Comparison of ENCODE assay signal across 7 mouse cellular contexts in genomic region chr7:6283451-6284075, GRCm38 (mm10). TPM values are rescaled to one million over a fixed set of nuclear protein-coding genes. Genes with fewer than 3 reads are reported as not detected.
DNase-seq lines count a peak whose midpoint lies in the region; ATAC-seq and TF ChIP-seq lines count a peak whose summit lies in the region.

No protein-coding gene starts in this region.

- peak; percentile 73 for DNase-seq in adrenal gland, adult 8-10 months
- peak; percentile 84 for DNase-seq in embryo, embryonic 11.5 days (ENCODE audit: low read depth, low spot score)
- peak; percentile 26 to 79 for DNase-seq in gastrocnemius, postnatal 4 days (ENCODE audit: low spot score in 2 of 2)
- DNase-seq in left cerebral cortex, postnatal 4 days, result peak; percentile 78

- TF ChIP-seq CTCF in intestine, postnatal 0 days (IDR thresholded peaks at IDR 0.05; ENCODE audit: low read depth), result peak; percentile 72
- TF ChIP-seq CTCF in small intestine, adult 2 months (IDR thresholded peaks at IDR 0.05; ENCODE audit: extremely low read depth, insufficient read length, insufficient replicate concordance, low read depth, low read length), result peak; percentile 60; the same call in 1 of the 2 replicates

- peak overlapping the region; percentile 79 for H3K4me2 ChIP-seq in intestine, postnatal 0 days (replicated peaks; ENCODE audit: low read depth)
- H3K4me2 ChIP-seq in midbrain, embryonic 12.5 days (replicated peaks), result peak overlapping the region; percentile 52

- peak overlapping the region; percentile 42; the same call in 1 of the 2 replicates for H3K9ac ChIP-seq in intestine, postnatal 0 days (ENCODE audit: low read depth, low read length)
- peak overlapping the region; percentile 43; the same call in 1 of the 2 replicates for H3K9ac ChIP-seq in midbrain, embryonic 12.5 days (replicated peaks)

- ATAC-seq in intestine, postnatal 0 days, result peak; percentile 71
- peak; percentile 57 for ATAC-seq in midbrain, embryonic 12.5 days (ENCODE audit: low FRiP score, low read depth)

- H3K4me1 ChIP-seq in intestine, postnatal 0 days (replicated peaks; ENCODE audit: control insufficient read depth, insufficient read depth, low read length), result no peaks in the 10 kb centered on the region
- H3K4me1 ChIP-seq in midbrain, embryonic 12.5 days, result peaks cover 14% of the 10 kb centered on the region
- peaks cover 3% of the 10 kb centered on the region; the same call in 1 of the 2 replicates for H3K4me1 ChIP-seq in small intestine, adult 2 months (ENCODE audit: control insufficient read depth, insufficient read depth, insufficient read length, low read length)

- WGBS in intestine, postnatal 0 days, result 1% methylated on average over 23 of the region's 23 CpGs
- WGBS in midbrain, embryonic 12.5 days, result under 1% methylated on average over 23 of the region's 23 CpGs
- 1% methylated on average over 23 of the region's 23 CpGs for WGBS in small intestine, adult 2 months

- TF ChIP-seq POLR2A in small intestine, adult 2 months (IDR thresholded peaks at IDR 0.05; ENCODE audit: low read depth, low read length), result peak; percentile 36; the same call in 1 of the 2 replicates

- H3K36me3 ChIP-seq in intestine, postnatal 0 days (ENCODE audit: control insufficient read depth, insufficient read depth), result no peaks in the 10 kb centered on the region
- no peaks in the 10 kb centered on the region for H3K36me3 ChIP-seq in midbrain, embryonic 12.5 days
- no peaks in the 10 kb centered on the region for H3K36me3 ChIP-seq in small intestine, adult 2 months (ENCODE audit: control insufficient read depth, insufficient read depth, low read length)

- peak overlapping the region; percentile 75 for H3K27ac ChIP-seq in intestine, postnatal 0 days (ENCODE audit: low read depth, low read length)
- H3K27ac ChIP-seq in midbrain, embryonic 12.5 days (replicated peaks), result peak overlapping the region; percentile 85
- H3K27ac ChIP-seq in small intestine, adult 2 months (ENCODE audit: insufficient read depth, low read depth, low read length), result peak overlapping the region; percentile 62

- no peaks in the 10 kb centered on the region for H3K9me3 ChIP-seq in intestine, postnatal 0 days (ENCODE audit: control insufficient read depth)
- no peaks in the 10 kb centered on the region for H3K9me3 ChIP-seq in midbrain, embryonic 12.5 days

- H3K4me3 ChIP-seq in intestine, postnatal 0 days (ENCODE audit: low read depth, low read length), result peak overlapping the region; percentile 60
- H3K4me3 ChIP-seq in midbrain, embryonic 12.5 days, result peak overlapping the region; percentile 52
- peak overlapping the region; percentile 91 for H3K4me3 ChIP-seq in small intestine, adult 2 months (ENCODE audit: low read depth, low read length)

- intact Hi-C loops in left cerebral cortex, postnatal 4 days (cut with DNase I), result loop anchor here (5.0 kb wide), 1 partner anchor 156 kb away; no protein-coding TSS in a partner anchor

- no peaks in the 10 kb centered on the region for H3K27me3 ChIP-seq in intestine, postnatal 0 days (replicated peaks; ENCODE audit: control insufficient read depth, insufficient read depth, low read length)
- H3K27me3 ChIP-seq in midbrain, embryonic 12.5 days, result no peaks in the 10 kb centered on the region
- no peaks in the 10 kb centered on the region for H3K27me3 ChIP-seq in small intestine, adult 2 months (ENCODE audit: control insufficient read depth, insufficient read depth, low read length)

RNA-seq across cellular contexts. Expression of gene Zfp667, which starts 2.8 kb away (rescaled TPM):
- total RNA-seq in adrenal gland, adult 8-10 months (2022), result 10 to 100 TPM; 10.0 to 15.3 (median 11.3) TPM
- 1 to 10 TPM; 5.2 to 5.9 TPM for total RNA-seq in gastrocnemius, postnatal 4 days (2021)
- polyA plus RNA-seq in intestine, postnatal 0 days (2015; fragmentation: Nextera tagmentation; extraction: Ambion mirVana), result 2.1 and 2.4 TPM in 2 replicates
- 10 to 100 TPM; 10.1 to 12.2 TPM for total RNA-seq in left cerebral cortex, postnatal 4 days (2021)
- polyA plus RNA-seq in midbrain, embryonic 12.5 days (2016; fragmentation: Nextera tagmentation; extraction: Ambion mirVana), result 11.4 and 14.2 TPM in 2 replicates
- polyA plus RNA-seq in small intestine, adult 2 months (2012; rRNA removed), result 0.10 TPM in 2 replicates

RNA-seq across cellular contexts. Expression of gene Epp13, which starts 31.1 kb away (rescaled TPM):
- total RNA-seq in adrenal gland, adult 8-10 months (2022), result not detected
- total RNA-seq in gastrocnemius, postnatal 4 days (2021), result not detected
- not detected in 2 replicates for polyA plus RNA-seq in intestine, postnatal 0 days (2015; fragmentation: Nextera tagmentation; extraction: Ambion mirVana)
- not detected for total RNA-seq in left cerebral cortex, postnatal 4 days (2021)
- polyA plus RNA-seq in midbrain, embryonic 12.5 days (2016; fragmentation: Nextera tagmentation; extraction: Ambion mirVana), result not detected in 2 replicates
- not detected in 2 replicates for polyA plus RNA-seq in small intestine, adult 2 months (2012; rRNA removed)

RNA-seq across cellular contexts. Expression of gene Zfp583, which starts 47.5 kb away (rescaled TPM):
- total RNA-seq in adrenal gland, adult 8-10 months (2022), result 1 to 10 TPM; 4.1 to 4.7 (median 4.4) TPM
- 1 to 10 TPM; 1.2 to 1.9 TPM for total RNA-seq in gastrocnemius, postnatal 4 days (2021)
- 1.2 and 1.7 TPM in 2 replicates for polyA plus RNA-seq in intestine, postnatal 0 days (2015; fragmentation: Nextera tagmentation; extraction: Ambion mirVana)
- total RNA-seq in left cerebral cortex, postnatal 4 days (2021), result 10 to 100 TPM; 14.9 to 17.2 TPM
- 7.9 and 8.7 TPM in 2 replicates for polyA plus RNA-seq in midbrain, embryonic 12.5 days (2016; fragmentation: Nextera tagmentation; extraction: Ambion mirVana)
- 0.25 and 0.48 TPM in 2 replicates for polyA plus RNA-seq in small intestine, adult 2 months (2012; rRNA removed)

RNA-seq across cellular contexts. Expression of gene Gm3854, which starts 60.0 kb away (rescaled TPM):
- total RNA-seq in adrenal gland, adult 8-10 months (2022), result 1 to 10 TPM; 1.0 to 2.2 (median 1.4) TPM
- total RNA-seq in gastrocnemius, postnatal 4 days (2021), result under 1 TPM; 0.37 to 0.47 TPM
- polyA plus RNA-seq in intestine, postnatal 0 days (2015; fragmentation: Nextera tagmentation; extraction: Ambion mirVana), result 0.08 and 0.20 TPM in 2 replicates
- 1 to 10 TPM; 7.6 to 9.4 TPM for total RNA-seq in left cerebral cortex, postnatal 4 days (2021)
- 4.5 and 4.8 TPM in 2 replicates for polyA plus RNA-seq in midbrain, embryonic 12.5 days (2016; fragmentation: Nextera tagmentation; extraction: Ambion mirVana)
- polyA plus RNA-seq in small intestine, adult 2 months (2012; rRNA removed), result not detected in 2 replicates

Comparison
In these comparisons a context has a peak if more than half of its experiments do, and no peak if none do; other contexts are left out.
1. Peak in every context shown above with its lines: DNase-seq, ATAC-seq, H3K4me3 ChIP-seq and H3K27ac ChIP-seq.